ENCODE assay signal across 14 mouse cellular contexts in genomic region chr2:167959996-167960395, GRCm38 (mm10). TPM values are rescaled to one million over a fixed set of nuclear protein-coding genes. Genes with fewer than 3 reads are reported as not detected.
DNase-seq lines count a peak whose midpoint lies in the region; ATAC-seq and TF ChIP-seq lines count a peak whose summit lies in the region.
"Had no signal": no experiment of that assay in that cellular context is flagged by ENCODE, and none has a peak within 500 bp of the region (broad histone marks: within the 10 kb centered on the region; RNA-seq: fewer than 3 reads in every experiment).

No protein-coding gene starts in this region.

- no peak overlapping the region; the same call in 1 of the 2 replicates for H3K9ac ChIP-seq in heart, embryonic 11.5 days (ENCODE audit: low read depth, low read length)
- no peak overlapping the region for H3K9ac ChIP-seq in hindbrain, embryonic 14.5 days
- H3K9ac ChIP-seq: liver, embryonic 14.5 days; midbrain, embryonic 15.5 days; neural tube, embryonic 15.5 days had no signal

- intact Hi-C loops in heart, postnatal 36 days (cut with DNase I): loop anchor here (2.0 kb wide), 1 partner anchor 17 kb away; no protein-coding TSS in a partner anchor
- intact Hi-C loops in left cerebral cortex, adult 2 months (cut with DNase I): no loop called here
- intact Hi-C loops in left cerebral cortex, postnatal 4 days (cut with DNase I): loop anchor here (10.0 kb wide), 1 partner anchor 225 kb away; no protein-coding TSS in a partner anchor

- no peak for TF ChIP-seq CTCF in left cerebral cortex, adult 2 months (IDR thresholded peaks at IDR 0.05)
- TF ChIP-seq CTCF in bone marrow macrophage, adult 2 months (IDR thresholded peaks at IDR 0.05; ENCODE audit: low read depth, low read length): no peak
- TF ChIP-seq CTCF in small intestine, adult 2 months (IDR thresholded peaks at IDR 0.05; ENCODE audit: extremely low read depth, insufficient read length, insufficient replicate concordance, low read depth, low read length): no peak

- no peaks in the 10 kb centered on the region; the same call in none of the 2 replicates for H3K36me3 ChIP-seq in heart, embryonic 11.5 days (ENCODE audit: control insufficient read depth, insufficient read depth, low read length)
- H3K36me3 ChIP-seq in small intestine, adult 2 months (ENCODE audit: control insufficient read depth, insufficient read depth, low read length): peaks cover 6% of the 10 kb centered on the region
- peaks cover 19% of the 10 kb centered on the region for H3K36me3 ChIP-seq in hindbrain, embryonic 14.5 days (replicated peaks; ENCODE audit: control insufficient read depth, insufficient read depth)
- H3K36me3 ChIP-seq: midbrain, embryonic 15.5 days had no signal

- DNase-seq in heart, postnatal 36 days: no peak
- DNase-seq in left cerebral cortex, adult 2 months (ENCODE audit: extremely low spot score in 1 of 2, low spot score in 2 of 2): no peak
- DNase-seq in left cerebral cortex, postnatal 4 days: no peak
- no peak for DNase-seq in hindbrain, embryonic 14.5 days (ENCODE audit: low spot score)
- no peak for DNase-seq in layer of hippocampus, postnatal 10 days (ENCODE audit: low spot score in 2 of 2)
- DNase-seq: adrenal gland, postnatal 25 days; cerebellum, adult 8-10 months; thymus, adult 18-20 months had no signal

- H3K4me2 ChIP-seq in heart, embryonic 11.5 days: no peak overlapping the region
- no peak overlapping the region for H3K4me2 ChIP-seq in hindbrain, embryonic 14.5 days (replicated peaks)
- H3K4me2 ChIP-seq: midbrain, embryonic 15.5 days; neural tube, embryonic 15.5 days had no signal

- TF ChIP-seq POLR2A in bone marrow macrophage, adult 2 months (IDR thresholded peaks at IDR 0.05; ENCODE audit: borderline replicate concordance, low read depth, low read length): no peak
- no peak for TF ChIP-seq POLR2A in small intestine, adult 2 months (IDR thresholded peaks at IDR 0.05; ENCODE audit: low read depth, low read length)

- WGBS in heart, embryonic 11.5 days (ENCODE audit: insufficient replicate concordance): 36% methylated on average over 7 of the region's 7 CpGs
- 34% methylated on average over 7 of the region's 7 CpGs for WGBS in small intestine, adult 2 months
- 82% methylated on average over 7 of the region's 7 CpGs for WGBS in hindbrain, embryonic 14.5 days

- no peaks in the 10 kb centered on the region for H3K9me3 ChIP-seq in heart, embryonic 11.5 days (replicated peaks; ENCODE audit: control insufficient read depth, low read length)
- no peaks in the 10 kb centered on the region for H3K9me3 ChIP-seq in hindbrain, embryonic 14.5 days (ENCODE audit: control insufficient read depth, low read length)
- H3K9me3 ChIP-seq: midbrain, embryonic 15.5 days; neural tube, embryonic 15.5 days had no signal

- H3K4me3 ChIP-seq in heart, embryonic 11.5 days (ENCODE audit: low read depth, low read length): no peak overlapping the region
- no peak overlapping the region for H3K4me3 ChIP-seq in left cerebral cortex, adult 2 months
- no peak overlapping the region for H3K4me3 ChIP-seq in bone marrow macrophage, adult 2 months (ENCODE audit: insufficient read depth, low read length)
- H3K4me3 ChIP-seq in small intestine, adult 2 months (ENCODE audit: low read depth, low read length): no peak overlapping the region
- no peak overlapping the region for H3K4me3 ChIP-seq in hindbrain, embryonic 14.5 days (replicated peaks; ENCODE audit: low read length)
- H3K4me3 ChIP-seq: midbrain, embryonic 15.5 days; neural tube, embryonic 15.5 days had no signal

- peaks cover 54% of the 10 kb centered on the region for H3K4me1 ChIP-seq in heart, embryonic 11.5 days (ENCODE audit: control insufficient read depth, insufficient read depth, low read length)
- H3K4me1 ChIP-seq in bone marrow macrophage, adult 2 months (ENCODE audit: control insufficient read depth, insufficient read depth, low read length): peaks cover 79% of the 10 kb centered on the region
- H3K4me1 ChIP-seq in small intestine, adult 2 months (ENCODE audit: control insufficient read depth, insufficient read depth, insufficient read length, low read length): peaks cover 24% of the 10 kb centered on the region; the same call in 1 of the 2 replicates
- peaks cover 19% of the 10 kb centered on the region for H3K4me1 ChIP-seq in hindbrain, embryonic 14.5 days (replicated peaks; ENCODE audit: control insufficient read depth, insufficient read depth, low read length)

- no peaks in the 10 kb centered on the region for H3K27me3 ChIP-seq in heart, embryonic 11.5 days (ENCODE audit: control insufficient read depth, insufficient read depth, low read length)
- no peaks in the 10 kb centered on the region for H3K27me3 ChIP-seq in small intestine, adult 2 months (ENCODE audit: control insufficient read depth, insufficient read depth, low read length)
- H3K27me3 ChIP-seq in hindbrain, embryonic 14.5 days (ENCODE audit: control insufficient read depth, insufficient read depth, low read length): no peaks in the 10 kb centered on the region
- H3K27me3 ChIP-seq: midbrain, embryonic 15.5 days; neural tube, embryonic 15.5 days had no signal

- H3K27ac ChIP-seq in heart, embryonic 11.5 days (ENCODE audit: low read depth, low read length): 0 out of 2 replicates have a peak overlapping the region, but pooled peaks have one; percentile 18
- H3K27ac ChIP-seq in left cerebral cortex, adult 2 months: peak overlapping the region; percentile 56; the same call in 1 of the 2 replicates
- H3K27ac ChIP-seq in bone marrow macrophage, adult 2 months (ENCODE audit: insufficient read depth, low read depth, low read length): peak overlapping the region; percentile 91
- peak overlapping the region; percentile 72 for H3K27ac ChIP-seq in small intestine, adult 2 months (ENCODE audit: insufficient read depth, low read depth, low read length)
- H3K27ac ChIP-seq in hindbrain, embryonic 14.5 days: no peak overlapping the region
- H3K27ac ChIP-seq: liver, embryonic 14.5 days; neural tube, embryonic 15.5 days had no signal

- no peak for ATAC-seq in heart, embryonic 11.5 days (replicated peaks; ENCODE audit: insufficient number of reproducible peaks, low FRiP score, low TSS enrichment)
- no peak for ATAC-seq in hindbrain, embryonic 14.5 days (ENCODE audit: low FRiP score)
- ATAC-seq: midbrain, embryonic 15.5 days had no signal

RNA-seq across cellular contexts. Expression of gene Ptpn1, which starts 28.1 kb away (rescaled TPM):
- 43.5 and 46.7 TPM in 2 replicates for polyA plus RNA-seq in heart, embryonic 11.5 days (2014; fragmentation: Nextera tagmentation; extraction: Ambion mirVana)
- total RNA-seq in heart, postnatal 36 days (2021): 10 to 100 TPM; 19.5 to 22.3 TPM
- total RNA-seq in left cerebral cortex, adult 2 months (2021): 10 to 100 TPM; 52.0 to 69.0 TPM
- total RNA-seq in left cerebral cortex, postnatal 4 days (2021): 10 to 100 TPM; 66.8 to 68.7 TPM
- 84.4 and 94.5 TPM in 2 replicates for polyA plus RNA-seq in bone marrow macrophage, adult 2 months (2012; ENCODE audit: insufficient read depth, insufficient read length, missing spikeins)
- polyA plus RNA-seq in small intestine, adult 2 months (2012; rRNA removed): 13.5 and 24.4 TPM in 2 replicates
- polyA plus RNA-seq in hindbrain, embryonic 14.5 days (2014; fragmentation: Nextera tagmentation; extraction: Ambion mirVana): 62.3 and 69.3 TPM in 2 replicates
- 10 to 100 TPM; 71.1 to 73.0 TPM for total RNA-seq in layer of hippocampus, postnatal 10 days (2021)

RNA-seq across cellular contexts. Expression of gene Ripor3, which starts 50.4 kb away (rescaled TPM):
- 0.97 and 2.1 TPM in 2 replicates for polyA plus RNA-seq in heart, embryonic 11.5 days (2014; fragmentation: Nextera tagmentation; extraction: Ambion mirVana)
- under 1 TPM; 0.36 to 0.79 TPM for total RNA-seq in heart, postnatal 36 days (2021)
- total RNA-seq in left cerebral cortex, adult 2 months (2021): under 1 TPM; 0.21 to 0.61 TPM
- total RNA-seq in left cerebral cortex, postnatal 4 days (2021): under 1 TPM; 0.52 to 0.64 TPM
- not detected in 2 replicates for polyA plus RNA-seq in bone marrow macrophage, adult 2 months (2012; ENCODE audit: insufficient read depth, insufficient read length, missing spikeins)
- 2.5 and 5.3 TPM in 2 replicates for polyA plus RNA-seq in small intestine, adult 2 months (2012; rRNA removed)
- polyA plus RNA-seq in hindbrain, embryonic 14.5 days (2014; fragmentation: Nextera tagmentation; extraction: Ambion mirVana): 0.13 and 0.30 TPM in 2 replicates
- under 1 TPM; 0.43 to 0.62 TPM for total RNA-seq in layer of hippocampus, postnatal 10 days (2021)
